Mouse (Mus musculus) midbrain, embryonic 10.5 days (tissue): ENCODE measurements at regions not wholly inside any gene's neighbourhood (a gene's known extent, or its start where the extent isn't known, plus 50 kb on each side); places are given as distances from the start of the nearest gene placed in this dataset.

Experiments used
- DNase-seq: peaks from one replicate; pipeline ENCODE4 v3.0.0-alpha.2; 2017; ENCODE audit warnings: low spot score
- H3K27ac ChIP-seq: fragments of 300-500 bp; sonication (generic); replicated peaks from 2 replicates; pipeline ENCODE4 v1.5.1; 2016; ENCODE audit warnings: mild to moderate bottlenecking
- H3K27me3 ChIP-seq: fragments of 300-500 bp; sonication (generic); 2 replicates; pipeline ENCODE4 v1.6.1; 2016; ENCODE audit warnings: low read depth, mild to moderate bottlenecking; ENCODE audit not compliant: poor library complexity, severe bottlenecking
- H3K36me3 ChIP-seq: fragments of 300-500 bp; sonication (generic); 2 replicates; pipeline ENCODE4 v1.6.1; 2016; ENCODE audit warnings: mild to moderate bottlenecking, moderate library complexity
- H3K4me1 ChIP-seq: fragments of 300-500 bp; sonication (generic); 2 replicates; pipeline ENCODE4 v1.6.1; 2016
- H3K4me3 ChIP-seq: fragments of 300-500 bp; sonication (generic); 2 replicates; pipeline ENCODE4 v1.5.1; 2016; ENCODE audit warnings: mild to moderate bottlenecking, moderate library complexity
- H3K9me3 ChIP-seq: fragments of 300-500 bp; sonication (generic); replicated peaks from 2 replicates; pipeline ENCODE4 v1.6.1; 2016; ENCODE audit warnings: mild to moderate bottlenecking
- WGBS: fragments of 180-500 bp; shearing (Covaris S2); methylation state at CpG from one replicate; pipeline ENCODE4 v1.1.7; 2016; 5-methylcytosine and 5-hydroxymethylcytosine counted together

DNA sequence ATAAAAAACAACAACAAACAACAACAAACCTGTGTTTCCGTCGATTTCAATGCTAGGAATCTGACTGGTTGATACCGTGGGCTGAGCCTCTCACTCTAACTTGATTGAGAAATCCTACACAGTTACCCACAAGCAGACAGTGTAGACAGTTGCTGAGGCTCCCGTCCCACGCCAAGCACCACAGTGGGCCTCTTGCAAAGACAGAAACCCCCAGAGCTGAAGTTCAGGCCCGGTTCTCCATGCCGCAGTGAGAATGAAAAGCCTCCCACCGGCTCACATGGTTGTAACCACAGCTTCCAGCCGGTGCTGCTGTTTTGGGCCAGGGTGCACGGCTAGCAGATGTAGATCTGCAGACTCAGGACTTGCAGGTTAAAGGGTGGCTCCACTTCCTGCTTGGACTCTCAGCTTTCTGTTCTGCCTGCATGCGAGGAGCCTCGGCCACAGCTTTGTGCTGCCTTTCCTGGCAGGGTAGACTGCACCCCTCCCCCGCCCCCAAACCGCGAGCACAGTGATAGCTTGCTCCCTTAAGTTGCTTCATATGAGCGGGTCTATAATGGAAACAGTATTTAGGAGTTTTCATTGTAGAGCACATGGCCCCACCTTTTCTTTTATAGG lies 133.6 kb upstream of the Zfp64 start:
- DNase-seq = no peak
- H3K4me3 ChIP-seq = no peak overlapping the region
- no peaks in the 10 kb centered on the region for H3K27me3 ChIP-seq
- H3K4me1 ChIP-seq = 0 out of 2 replicates have a peak, but pooled peaks cover 2% of the 10 kb centered on the region
- H3K36me3 ChIP-seq = no peaks in the 10 kb centered on the region
- H3K9me3 ChIP-seq = peaks cover 7% of the 10 kb centered on the region
- H3K27ac ChIP-seq = no peak overlapping the region
- 83% methylated on average over 16 of the region's 16 CpGs for WGBS

DNA sequence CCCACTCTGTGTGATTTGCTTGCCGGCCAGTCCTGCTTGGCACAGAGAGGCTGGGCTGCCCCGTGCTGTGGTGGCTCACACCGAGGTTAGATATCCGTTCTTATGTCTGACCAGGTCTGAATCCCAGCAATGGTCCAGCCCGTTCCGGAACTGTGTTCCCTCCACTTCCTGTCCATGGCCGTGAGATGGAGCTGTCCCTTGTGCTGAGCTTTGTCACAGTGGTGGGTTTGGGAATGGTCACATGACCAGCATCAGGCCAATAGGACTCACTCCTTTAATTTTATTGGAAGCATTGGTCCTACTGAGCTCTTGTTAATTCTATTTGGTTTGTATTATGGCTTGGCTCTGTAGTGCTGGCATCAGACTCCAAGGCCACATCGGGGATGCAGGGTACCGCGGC lies 132.9 kb upstream of the Zfp64 start:
- Histone ChIP-seq H3K27ac (no peak overlapping the region), H3K9me3 (peaks cover 7% of the 10 kb centered on the region), H3K4me1 (0 out of 2 replicates have a peak, but pooled peaks cover 2% of the 10 kb centered on the region), H3K4me3 (no peak overlapping the region), H3K27me3 (no peaks in the 10 kb centered on the region), H3K36me3 (no peaks in the 10 kb centered on the region)
- WGBS = 91% methylated on average over 10 of the region's 10 CpGs
- no peak for DNase-seq

DNA sequence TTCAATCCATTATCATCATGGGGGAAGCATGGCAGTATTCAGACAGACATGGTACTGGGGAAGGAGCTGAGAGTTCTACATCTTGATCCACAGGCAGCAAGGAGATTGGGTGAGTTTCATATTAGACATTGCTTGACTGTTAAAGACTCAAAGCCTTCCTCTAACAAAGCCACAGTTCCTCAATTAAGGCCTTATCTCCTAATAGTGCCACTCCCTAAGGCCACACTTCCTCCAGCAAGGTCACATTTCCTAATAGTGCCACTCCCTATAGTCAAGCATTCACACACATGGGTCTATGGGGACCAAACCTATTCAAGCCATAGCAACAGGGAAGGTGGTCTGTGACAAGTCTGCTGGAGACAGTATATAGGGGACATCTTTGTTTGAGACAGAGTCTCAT lies 115.9 kb upstream of the Zfp64 start:
- Histone ChIP-seq H3K27ac (no peak overlapping the region), H3K4me3 (no peak overlapping the region), H3K36me3 (no peaks in the 10 kb centered on the region), H3K9me3 (peaks cover 15% of the 10 kb centered on the region), H3K27me3 (no peaks in the 10 kb centered on the region), H3K4me1 (no peaks in the 10 kb centered on the region)
- DNase-seq = no peak

DNA sequence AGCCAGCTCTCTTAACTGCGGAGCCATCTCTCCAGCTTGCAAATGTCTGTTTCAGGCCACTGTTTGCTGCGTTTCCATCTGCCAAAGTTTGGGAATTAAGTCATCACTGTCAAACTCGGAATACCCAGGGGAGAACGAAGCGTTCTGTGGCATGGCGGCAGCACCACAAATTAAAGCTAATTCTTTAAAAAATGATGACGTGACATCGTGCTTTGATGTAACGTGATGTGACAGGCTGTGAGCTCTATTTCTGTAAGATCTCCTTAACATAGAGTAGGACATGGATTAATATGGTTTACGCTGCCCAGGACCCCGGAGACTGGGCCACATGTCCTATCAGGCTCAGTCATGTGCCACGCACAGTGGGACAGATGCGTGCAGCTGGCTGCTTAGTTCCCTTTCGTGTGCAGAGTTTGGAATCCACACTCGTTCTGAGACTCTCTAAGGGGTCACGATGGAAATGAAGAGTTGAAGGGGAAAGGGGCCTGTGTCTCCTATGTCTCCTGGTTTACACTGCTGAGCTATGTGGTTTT lies 109.8 kb upstream of the Zfp64 start:
- H3K27me3 ChIP-seq = peaks cover 12% of the 10 kb centered on the region
- no peak for DNase-seq
- peaks cover 1% of the 10 kb centered on the region; the same call in 1 of the 2 replicates for H3K9me3 ChIP-seq
- WGBS = 92% methylated on average over 16 of the region's 16 CpGs
- H3K4me3 ChIP-seq = no peak overlapping the region
- 0 out of 2 replicates have a peak, but pooled peaks cover 3% of the 10 kb centered on the region for H3K4me1 ChIP-seq
- no peak overlapping the region for H3K27ac ChIP-seq
- no peaks in the 10 kb centered on the region for H3K36me3 ChIP-seq

DNA sequence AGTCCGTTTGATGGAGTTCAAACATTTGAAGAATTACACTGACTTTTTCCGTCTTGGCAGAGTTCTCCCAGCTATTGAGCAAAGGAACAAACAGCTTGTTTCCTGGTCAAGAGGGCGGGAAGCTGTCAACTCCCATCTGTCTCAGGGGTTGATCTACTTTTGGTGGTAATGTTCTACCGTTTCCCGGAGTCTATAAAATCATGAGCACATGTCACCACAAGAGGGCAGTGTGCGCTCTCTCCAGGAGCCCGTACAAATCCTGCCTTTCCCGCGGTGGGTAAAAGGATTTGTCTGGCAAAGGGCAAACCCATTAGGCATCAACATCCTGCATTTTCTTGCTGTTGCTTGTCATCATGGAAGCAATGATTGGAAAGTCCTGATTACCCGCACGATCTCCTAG lies 106.1 kb upstream of the Zfp64 start:
- no peak overlapping the region for H3K4me3 ChIP-seq
- WGBS = 9% methylated on average over 11 of the region's 11 CpGs

DNA sequence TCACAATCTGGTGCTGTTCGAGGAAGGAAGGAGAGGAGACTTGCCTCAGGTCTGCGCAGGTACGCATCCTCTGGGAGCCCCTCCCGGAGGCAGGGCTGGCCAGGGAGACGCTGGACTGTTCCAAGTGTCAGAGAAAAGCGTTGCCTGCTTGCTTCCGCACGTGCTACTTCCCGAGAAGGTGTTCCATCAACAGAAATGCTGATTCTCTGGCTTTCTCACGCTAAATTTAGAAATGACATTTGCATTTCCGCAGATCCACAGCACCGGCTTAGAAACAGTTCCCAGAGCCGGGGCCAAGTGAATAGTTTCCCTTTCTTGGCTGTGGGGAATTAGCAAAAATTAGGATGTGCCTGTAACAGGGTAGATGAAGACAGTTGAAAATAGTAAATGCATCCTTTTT lies 105.1 kb upstream of the Zfp64 start:
- no peak overlapping the region for H3K27ac ChIP-seq
- 72% methylated on average over 13 of the region's 13 CpGs for WGBS
- no peak overlapping the region for H3K4me3 ChIP-seq
- H3K27me3 ChIP-seq = peaks cover 12% of the 10 kb centered on the region
- 0 out of 2 replicates have a peak, but pooled peaks cover 7% of the 10 kb centered on the region for H3K9me3 ChIP-seq
- 0 out of 2 replicates have a peak, but pooled peaks cover 3% of the 10 kb centered on the region for H3K4me1 ChIP-seq
- H3K36me3 ChIP-seq = no peaks in the 10 kb centered on the region
- no peak for DNase-seq

More for the DNA sequence above, 106.1 kb upstream of the Zfp64 start:
- 0 out of 2 replicates have a peak, but pooled peaks cover 3% of the 10 kb centered on the region for H3K4me1 ChIP-seq
- H3K27ac ChIP-seq = no peak overlapping the region
- H3K27me3 ChIP-seq = peaks cover 12% of the 10 kb centered on the region
- no peaks in the 10 kb centered on the region for H3K36me3 ChIP-seq
- DNase-seq = peak; percentile 79
- H3K9me3 ChIP-seq = 0 out of 2 replicates have a peak, but pooled peaks cover 7% of the 10 kb centered on the region

DNA sequence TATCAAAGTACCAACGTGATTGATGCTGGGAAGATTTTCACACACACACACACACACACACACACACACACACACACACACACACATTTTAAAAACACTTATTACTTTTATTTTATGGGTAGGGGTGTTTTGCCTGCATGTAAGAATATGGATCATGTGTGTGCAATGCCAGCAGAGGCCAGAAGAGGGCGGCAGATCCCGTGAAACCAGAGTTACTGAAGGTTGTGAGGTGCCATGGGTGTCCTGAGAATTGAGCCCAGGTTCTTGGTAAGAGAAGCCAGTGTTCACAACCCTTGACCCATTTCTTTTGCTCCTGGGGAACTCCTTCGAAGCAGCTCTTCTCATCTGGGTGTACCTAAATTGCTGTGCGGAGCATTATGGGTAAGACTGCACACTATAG lies 102.4 kb upstream of the Zfp64 start:
- Histone ChIP-seq H3K27me3 (peaks cover 8% of the 10 kb centered on the region), H3K36me3 (no peaks in the 10 kb centered on the region), H3K4me1 (0 out of 2 replicates have a peak, but pooled peaks cover 3% of the 10 kb centered on the region), H3K4me3 (no peak overlapping the region), H3K9me3 (0 out of 2 replicates have a peak, but pooled peaks cover 7% of the 10 kb centered on the region), H3K27ac (no peak overlapping the region)
- DNase-seq = no peak
- 74% methylated on average over 5 of the region's 5 CpGs for WGBS

DNA sequence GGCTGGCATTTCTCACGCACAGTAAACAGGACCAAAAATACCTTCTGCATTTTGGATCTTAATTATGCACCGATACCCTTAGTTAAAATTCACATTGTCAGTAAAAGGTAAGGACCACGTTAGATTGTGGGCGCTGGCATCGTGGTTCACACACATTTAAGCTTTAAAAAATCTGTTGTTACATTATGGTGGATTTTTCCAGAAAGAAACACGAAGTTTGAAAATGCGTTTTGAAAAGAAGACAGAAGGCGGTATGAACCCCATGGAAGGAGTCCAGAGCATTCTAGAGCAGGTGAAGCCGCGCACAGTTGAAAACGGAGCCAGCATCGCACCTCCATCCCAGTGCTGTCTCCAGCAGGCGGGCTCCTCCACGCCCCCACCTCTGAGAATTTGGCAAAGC lies 94.6 kb upstream of the Zfp64 start:
- no peak for DNase-seq
- H3K36me3 ChIP-seq = no peaks in the 10 kb centered on the region
- H3K4me1 ChIP-seq = no peaks in the 10 kb centered on the region
- H3K4me3 ChIP-seq = no peak overlapping the region
- H3K27ac ChIP-seq = no peak overlapping the region
- H3K9me3 ChIP-seq = no peaks in the 10 kb centered on the region
- 92% methylated on average over 14 of the region's 14 CpGs for WGBS
- H3K27me3 ChIP-seq = no peaks in the 10 kb centered on the region

DNA sequence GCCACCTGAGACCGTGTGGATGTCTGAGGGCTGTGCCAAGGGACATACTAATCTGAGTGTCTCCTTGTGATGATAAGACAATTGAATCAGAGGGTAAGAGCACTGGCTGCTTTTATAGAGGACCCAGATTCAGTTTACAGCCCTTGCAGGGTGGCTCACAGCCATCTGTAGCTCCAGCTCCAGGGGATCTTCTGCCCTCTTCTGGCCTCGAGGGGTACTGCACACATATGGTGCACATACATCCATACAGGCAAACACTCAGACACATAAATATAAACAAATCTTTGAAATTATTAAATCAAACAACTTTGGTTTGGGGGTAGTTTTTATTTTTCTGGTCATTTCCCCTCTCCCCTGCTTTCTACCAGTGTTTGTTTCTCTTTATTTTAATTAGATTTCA lies 86.4 kb upstream of the Zfp64 start:
- no peaks in the 10 kb centered on the region for H3K27me3 ChIP-seq
- H3K9me3 ChIP-seq = peaks cover 10% of the 10 kb centered on the region
- DNase-seq = no peak
- H3K4me3 ChIP-seq = no peak overlapping the region
- no peak overlapping the region for H3K27ac ChIP-seq
- H3K36me3 ChIP-seq = no peaks in the 10 kb centered on the region
- peaks cover 6% of the 10 kb centered on the region; the same call in 1 of the 2 replicates for H3K4me1 ChIP-seq
- 83% methylated on average over 2 of the region's 2 CpGs for WGBS

DNA sequence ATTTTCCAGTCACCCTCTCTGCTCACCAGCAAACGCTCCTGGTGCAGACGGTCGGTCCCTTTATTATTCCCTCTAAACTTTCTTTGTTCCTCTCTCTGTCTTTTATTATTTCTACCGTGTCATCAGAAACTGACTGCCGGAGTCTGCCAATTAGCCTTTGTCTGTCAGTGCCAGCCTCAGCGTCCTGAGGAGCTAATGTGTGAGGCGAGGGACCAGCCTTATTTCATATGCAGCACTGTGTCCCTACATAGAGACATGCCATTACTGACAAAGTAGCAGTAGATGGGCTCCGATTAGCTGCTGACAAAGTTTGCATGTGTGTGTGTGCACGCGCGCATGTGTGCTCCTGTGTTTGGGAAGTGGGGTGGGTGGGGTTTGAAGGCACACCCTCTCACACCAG lies 82.6 kb upstream of the Zfp64 start:
- peaks cover 21% of the 10 kb centered on the region for H3K4me1 ChIP-seq
- WGBS = 85% methylated on average over 11 of the region's 11 CpGs
- H3K9me3 ChIP-seq = peaks cover 10% of the 10 kb centered on the region
- H3K36me3 ChIP-seq = no peaks in the 10 kb centered on the region
- 0 out of 2 replicates have a peak overlapping the region, but pooled peaks have one; percentile 42 for H3K27ac ChIP-seq
- H3K4me3 ChIP-seq = no peak overlapping the region
- DNase-seq = no peak
- H3K27me3 ChIP-seq = no peaks in the 10 kb centered on the region

DNA sequence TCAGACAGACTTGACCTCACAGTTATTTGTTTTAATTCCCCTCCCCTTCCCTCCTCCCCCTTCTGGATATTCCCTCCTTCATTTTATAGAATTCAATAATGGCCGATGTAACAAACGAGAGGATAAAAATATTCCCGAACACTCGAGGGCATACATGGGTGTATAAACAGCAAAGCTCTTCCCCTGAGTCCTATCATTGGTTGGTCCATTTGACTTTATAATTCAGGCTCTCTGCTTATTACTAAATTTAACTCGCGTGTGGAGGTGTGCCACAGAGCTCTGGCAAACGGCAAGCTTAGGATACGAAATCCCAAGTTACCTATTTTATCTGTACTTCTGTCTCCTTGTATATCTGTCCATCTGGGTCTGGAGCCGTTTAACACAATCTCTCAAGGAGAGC lies 82.1 kb upstream of the Zfp64 start:
- H3K4me1 ChIP-seq = peaks cover 25% of the 10 kb centered on the region
- DNase-seq = no peak
- H3K27me3 ChIP-seq = no peaks in the 10 kb centered on the region
- peaks cover 10% of the 10 kb centered on the region for H3K9me3 ChIP-seq
- no peaks in the 10 kb centered on the region for H3K36me3 ChIP-seq
- 91% methylated on average over 9 of the region's 9 CpGs for WGBS
- H3K4me3 ChIP-seq = no peak overlapping the region
- H3K27ac ChIP-seq = 0 out of 2 replicates have a peak overlapping the region, but pooled peaks have one; percentile 42

DNA sequence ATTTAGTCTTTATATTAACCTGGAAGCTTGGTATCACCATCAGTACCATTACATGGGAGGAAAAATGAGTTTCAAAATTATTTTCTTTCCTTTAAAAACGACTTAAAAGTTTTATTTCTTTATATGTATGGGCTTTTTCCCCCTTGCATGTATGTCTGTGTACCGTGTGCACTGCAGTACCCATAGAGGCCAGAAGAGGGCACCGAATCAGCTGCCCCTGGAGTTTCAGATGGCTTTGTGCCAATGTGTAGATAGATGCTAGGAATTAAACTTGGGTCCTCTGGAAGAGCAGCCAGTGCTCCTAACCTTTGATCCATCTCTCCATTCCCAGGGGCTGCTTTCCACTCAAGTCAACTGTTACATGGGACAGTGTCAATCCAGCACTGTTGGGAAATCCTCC lies 79.9 kb upstream of the Zfp64 start:
- Histone ChIP-seq H3K36me3 (no peaks in the 10 kb centered on the region), H3K4me3 (no peak overlapping the region), H3K9me3 (no peaks in the 10 kb centered on the region), H3K27me3 (no peaks in the 10 kb centered on the region), H3K4me1 (peaks cover 31% of the 10 kb centered on the region), H3K27ac (no peak overlapping the region)
- peak; percentile 28 for DNase-seq
- WGBS = 33% methylated on average over 3 of the region's 3 CpGs

DNA sequence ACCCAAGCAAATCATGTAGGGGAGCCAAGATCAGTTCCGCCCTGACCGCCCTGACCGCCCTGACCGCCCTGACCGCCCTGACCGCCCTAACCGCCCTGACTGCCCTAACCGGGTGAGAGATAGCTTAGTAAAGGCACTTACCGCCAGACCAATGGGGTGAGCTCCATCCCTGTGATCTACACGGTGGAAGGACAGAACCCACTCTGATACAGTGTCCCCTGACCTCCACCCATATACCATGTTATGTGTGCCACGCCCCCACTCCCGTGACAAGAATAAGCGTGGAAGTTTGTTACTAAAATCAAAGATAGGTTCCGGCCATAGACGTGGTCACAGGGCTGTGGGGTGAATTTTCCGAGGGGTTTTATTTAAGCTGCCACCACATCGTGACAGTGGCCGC lies 78.6 kb upstream of the Zfp64 start:
- Histone ChIP-seq H3K27me3 (no peaks in the 10 kb centered on the region), H3K36me3 (no peaks in the 10 kb centered on the region), H3K4me3 (0 out of 2 replicates have a peak overlapping the region, but pooled peaks have one; percentile 3), H3K9me3 (no peaks in the 10 kb centered on the region), H3K27ac (peak overlapping the region; percentile 73), H3K4me1 (peaks cover 31% of the 10 kb centered on the region)
- WGBS = 47% methylated on average over 18 of the region's 18 CpGs
- DNase-seq = no peak
